Mouse (Mus musculus): ENCODE measurements around the gene Kcnq2.

GRCm38 (mm10) chr2:181044001-181044400 lies 91.1 kb downstream of the Kcnq2 start:
- no peak for TF ChIP-seq CTCF (IDR thresholded peaks at IDR 0.05; ENCODE audit: borderline replicate concordance, extremely low read depth, insufficient read depth, insufficient read length)
- TF ChIP-seq POLR2A (IDR thresholded peaks at IDR 0.05; ENCODE audit: borderline replicate concordance, extremely low read depth, insufficient read depth, insufficient read length, poor library complexity, severe bottlenecking): no peak

All from brain, embryonic 14.5 days (tissue).